Mouse (Mus musculus): ENCODE data around the gene Arih2. TPM values are rescaled to one million over a fixed set of nuclear protein-coding genes. Genes with fewer than 3 reads are reported as not detected.
A peak's percentile ranks its signal among the peaks of the same experiment; 100 is the strongest.
"Not testable (repeated sequence)": the region's sequence is repeated elsewhere in the genome, so short reads cannot be mapped to it uniquely, and the experiment has no call there.

The Arih2 gene
- total RNA-seq, 2 experiments from 2014 or later = 51.7 to 53.8 TPM

GRCm38 (mm10) chr9:108639825-108640224 lies 9.4 kb downstream of the Arih2 start:
- H3K4me3 ChIP-seq = no peak overlapping the region
- H3K27ac ChIP-seq = no peak overlapping the region
- intact Hi-C loops (cut with DNase I) = no loop called here
- no peak for DNase-seq (ENCODE audit: extremely low spot score in 1 of 2, low spot score in 2 of 2)
- no peak for TF ChIP-seq CTCF (IDR thresholded peaks at IDR 0.05)

- intact Hi-C loops (cut with DNase I) = no loop called here
- no peak for TF ChIP-seq CTCF (IDR thresholded peaks at IDR 0.05)
- Histone ChIP-seq H3K27ac (no peak overlapping the region), H3K4me3 (no peak overlapping the region)
- DNase-seq (ENCODE audit: extremely low spot score in 1 of 2, low spot score in 2 of 2) = no peak
Observed at GRCm38 (mm10) chr9:108635415-108635814, 13.8 kb downstream of the Arih2 start.

GRCm38 (mm10) chr9:108633846-108634245 lies 15.3 kb downstream of the Arih2 start:
- no peak for DNase-seq (ENCODE audit: extremely low spot score in 1 of 2, low spot score in 2 of 2)
- no peak overlapping the region for H3K27ac ChIP-seq
- no peak overlapping the region for H3K4me3 ChIP-seq
- TF ChIP-seq CTCF (IDR thresholded peaks at IDR 0.05) = no peak
- intact Hi-C loops (cut with DNase I) = no loop called here

GRCm38 (mm10) chr9:108632375-108632774 lies 16.8 kb downstream of the Arih2 start:
- no peak for TF ChIP-seq CTCF (IDR thresholded peaks at IDR 0.05)
- intact Hi-C loops (cut with DNase I) = no loop called here
- no peak overlapping the region for H3K27ac ChIP-seq
- DNase-seq (ENCODE audit: extremely low spot score in 1 of 2, low spot score in 2 of 2) = no peak
- no peak overlapping the region for H3K4me3 ChIP-seq

- Histone ChIP-seq H3K4me3 (no peak overlapping the region), H3K27ac (no peak overlapping the region)
- no peak for DNase-seq (ENCODE audit: extremely low spot score in 1 of 2, low spot score in 2 of 2)
- intact Hi-C loops (cut with DNase I) = no loop called here
- TF ChIP-seq CTCF (IDR thresholded peaks at IDR 0.05) = no peak
Observed at GRCm38 (mm10) chr9:108631631-108632256, 17.4 kb downstream of the Arih2 start.

GRCm38 (mm10) chr9:108630683-108631082 lies 18.5 kb downstream of the Arih2 start:
- no peak for DNase-seq (ENCODE audit: extremely low spot score in 1 of 2, low spot score in 2 of 2)

GRCm38 (mm10) chr9:108628141-108628540 lies 21.0 kb downstream of the Arih2 start:
- DNase-seq (ENCODE audit: extremely low spot score in 1 of 2, low spot score in 2 of 2) = no peak
- TF ChIP-seq CTCF (IDR thresholded peaks at IDR 0.05) = no peak
- H3K4me3 ChIP-seq = no peak overlapping the region
- intact Hi-C loops (cut with DNase I) = no loop called here
- H3K27ac ChIP-seq = no peak overlapping the region

More at GRCm38 (mm10) chr9:108630683-108631082, 18.5 kb downstream of the Arih2 start:
- H3K4me3 ChIP-seq = no peak overlapping the region
- TF ChIP-seq CTCF (IDR thresholded peaks at IDR 0.05) = no peak
- intact Hi-C loops (cut with DNase I) = no loop called here
- no peak overlapping the region for H3K27ac ChIP-seq

- Histone ChIP-seq H3K4me3 (no peak overlapping the region), H3K27ac (no peak overlapping the region)
- intact Hi-C loops (cut with DNase I) = no loop called here
- no peak for TF ChIP-seq CTCF (IDR thresholded peaks at IDR 0.05)
- DNase-seq (ENCODE audit: extremely low spot score in 1 of 2, low spot score in 2 of 2) = no peak
Observed at GRCm38 (mm10) chr9:108626498-108626897, 22.7 kb downstream of the Arih2 start.

GRCm38 (mm10) chr9:108617301-108617700 lies 31.9 kb downstream of the Arih2 start:
- intact Hi-C loops (cut with DNase I) = no loop called here

GRCm38 (mm10) chr9:108611488-108611887 lies 37.7 kb downstream of the Arih2 start:
- no peak overlapping the region for H3K4me3 ChIP-seq
- H3K27ac ChIP-seq = no peak overlapping the region
- no peak for TF ChIP-seq CTCF (IDR thresholded peaks at IDR 0.05)
- peak in 1 of 2 experiments; percentile 38 for DNase-seq (ENCODE audit: extremely low spot score in 1 of 2, low spot score in 2 of 2)
- intact Hi-C loops (cut with DNase I) = no loop called here

More at GRCm38 (mm10) chr9:108617301-108617700, 31.9 kb downstream of the Arih2 start:
- H3K4me3 ChIP-seq = no peak overlapping the region
- no peak for TF ChIP-seq CTCF (IDR thresholded peaks at IDR 0.05)
- no peak overlapping the region for H3K27ac ChIP-seq
- no peak for DNase-seq (ENCODE audit: extremely low spot score in 1 of 2, low spot score in 2 of 2)

- H3K4me3 ChIP-seq = no peak overlapping the region
- TF ChIP-seq CTCF (IDR thresholded peaks at IDR 0.05) = no peak
- no peak overlapping the region for H3K27ac ChIP-seq
- intact Hi-C loops (cut with DNase I) = no loop called here
- no peak for DNase-seq (ENCODE audit: extremely low spot score in 1 of 2, low spot score in 2 of 2)
Observed at GRCm38 (mm10) chr9:108608889-108609288, 40.3 kb downstream of the Arih2 start.

- DNase-seq (ENCODE audit: extremely low spot score in 1 of 2, low spot score in 2 of 2); H3K27ac ChIP-seq; H3K4me3 ChIP-seq; intact Hi-C loops (cut with DNase I): not testable (repeated sequence)
Observed at GRCm38 (mm10) chr9:108607929-108608328, 41.3 kb downstream of the Arih2 start.

- Histone ChIP-seq H3K27ac (no peak overlapping the region), H3K4me3 (no peak overlapping the region)
- no peak for TF ChIP-seq CTCF (IDR thresholded peaks at IDR 0.05)
- intact Hi-C loops (cut with DNase I) = no loop called here
- no peak for DNase-seq (ENCODE audit: extremely low spot score in 1 of 2, low spot score in 2 of 2)
Observed at GRCm38 (mm10) chr9:108601986-108602385, 47.2 kb downstream of the Arih2 start.
